Mouse (Mus musculus): Measurements from ENCODE around the gene Rrm2.

DNA sequence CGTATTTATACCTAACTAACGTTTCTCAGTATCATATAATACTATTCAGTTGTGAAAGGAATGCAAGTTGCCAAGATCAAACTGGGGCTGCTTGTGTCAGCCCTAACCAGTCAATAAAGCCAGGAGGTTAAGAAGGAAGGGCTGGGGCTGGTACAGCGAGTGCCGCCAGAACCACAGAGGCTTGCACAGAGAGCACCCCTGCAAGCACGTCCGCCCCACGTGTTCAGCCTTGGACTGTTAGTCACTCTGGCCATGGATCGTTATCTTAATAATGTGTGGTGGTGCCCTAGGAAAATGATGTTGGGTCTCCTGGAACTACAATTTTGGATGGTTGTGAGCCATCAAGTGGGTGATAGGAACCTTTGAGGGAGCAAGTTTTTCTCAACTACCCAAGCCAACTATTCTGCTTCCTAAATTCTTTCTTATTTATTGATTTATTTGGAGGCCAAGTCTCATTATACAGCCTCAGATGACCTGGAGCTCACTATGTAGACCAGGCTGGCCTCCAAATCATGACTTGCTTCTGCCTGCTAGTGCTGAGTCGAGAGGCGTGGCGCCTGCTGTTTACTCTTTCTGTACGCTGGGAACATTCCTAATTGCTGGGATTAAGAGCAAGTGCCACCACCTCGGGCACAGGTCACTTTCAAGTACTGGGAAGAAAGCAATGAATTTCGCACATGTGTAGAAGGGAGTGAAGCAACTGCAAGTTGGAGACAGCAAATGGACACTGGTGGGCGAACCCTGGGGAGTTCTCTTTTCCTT is 2.4 kb upstream of the Rrm2 start:
- TF ChIP-seq GATA1 (IDR thresholded peaks at IDR 0.05; ENCODE audit: borderline replicate concordance, low read length): no peak
- TF ChIP-seq FLI1 (IDR thresholded peaks at IDR 0.05; ENCODE audit: low read length): no peak
